Mouse (Mus musculus) adrenal gland, adult 18-20 months (tissue): Measurements from ENCODE around the gene Dalrd3. TPM values are rescaled to one million over a fixed set of nuclear protein-coding genes. Genes with fewer than 3 reads are reported as not detected.

ENCODE experiments used
- DNase-seq, 2 experiments: peaks; one replicate each; pipeline ENCODE4 v3.0.0; 2021 to 2022; ENCODE audit warnings: low spot score in 2 of 2
- long read RNA-seq, 2 experiments: library from polyadenylated mRNA; stranded (forward); transcript quantifications; one replicate each; pipeline ENCODE4 v2.0.0; 2021
- total RNA-seq, 2 experiments: library from RNA; stranded (reverse); gene quantifications; 1 replicate in 1 of 2; 2 replicates in 1 of 2; pipeline ENCODE4 v1.2.3; 2021

Gene Dalrd3
- 10 to 100 TPM; 64.6 to 81.8 TPM for total RNA-seq
- long read RNA-seq, experiment 1, transcript Dalrd3-201 (12 exons, 1,746 nt) = major isoform, 16 of 30 reads
- long read RNA-seq, experiment 1, partial matches to known transcripts = 1 of 30 reads
- long read RNA-seq, experiment 1, other reads (novel, unspliced or antisense) = 13 of 30 reads
- long read RNA-seq, experiment 2, transcript Dalrd3-201 (12 exons, 1,746 nt) = major isoform, 47 of 100 reads
- long read RNA-seq, experiment 2, partial matches to known transcripts = 17 of 100 reads
- long read RNA-seq, experiment 2, other reads (novel, unspliced or antisense) = 36 of 100 reads

GRCm38 (mm10) chr9:108569381-108570206, at the start of gene Dalrd3:
Gene Dalrd3, plus strand, starts transcription at chr9:108569886.
- peak; percentile 75 to 77 for DNase-seq

DNA sequence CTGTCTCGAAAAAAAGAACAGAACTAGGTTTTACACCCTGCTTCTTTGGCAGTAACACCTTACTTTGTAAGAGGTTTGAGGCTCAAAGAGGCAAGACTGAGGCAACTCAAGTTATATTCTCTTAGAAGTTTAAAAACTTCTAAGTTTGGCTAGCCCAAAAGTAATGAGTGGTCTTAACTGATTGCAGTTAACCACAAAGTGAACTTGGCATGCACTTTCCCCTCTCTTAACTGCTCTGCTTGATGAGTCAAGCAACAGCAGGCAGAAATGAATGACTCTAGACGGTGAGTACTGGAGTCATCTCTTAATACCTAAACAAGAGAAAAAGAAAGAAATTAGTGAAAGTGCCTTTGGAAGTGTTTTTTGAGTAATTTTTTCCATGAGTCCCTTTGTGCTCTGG, 48.1 kb upstream of the Dalrd3 start:
- DNase-seq = no peak

DNA sequence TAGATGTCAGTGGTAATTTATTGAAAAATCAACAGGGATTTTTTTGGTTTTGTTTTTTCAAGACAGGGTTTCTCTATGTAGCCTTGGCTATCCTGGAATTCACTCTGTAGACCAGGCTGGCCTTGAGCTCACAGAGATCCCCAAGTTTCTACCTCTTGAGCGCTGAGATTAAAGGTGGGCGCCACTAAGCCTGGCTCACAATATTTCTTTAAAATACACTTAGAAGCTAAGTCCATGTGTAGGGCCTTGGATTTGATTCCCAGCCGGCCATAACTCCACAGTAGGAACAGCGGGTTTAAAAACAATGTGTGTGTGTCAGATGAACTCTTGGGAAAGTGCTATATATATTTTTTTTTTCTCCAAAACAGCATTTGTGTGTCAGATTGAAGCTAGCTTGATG, 46.3 kb upstream of the Dalrd3 start:
- no peak for DNase-seq

DNA sequence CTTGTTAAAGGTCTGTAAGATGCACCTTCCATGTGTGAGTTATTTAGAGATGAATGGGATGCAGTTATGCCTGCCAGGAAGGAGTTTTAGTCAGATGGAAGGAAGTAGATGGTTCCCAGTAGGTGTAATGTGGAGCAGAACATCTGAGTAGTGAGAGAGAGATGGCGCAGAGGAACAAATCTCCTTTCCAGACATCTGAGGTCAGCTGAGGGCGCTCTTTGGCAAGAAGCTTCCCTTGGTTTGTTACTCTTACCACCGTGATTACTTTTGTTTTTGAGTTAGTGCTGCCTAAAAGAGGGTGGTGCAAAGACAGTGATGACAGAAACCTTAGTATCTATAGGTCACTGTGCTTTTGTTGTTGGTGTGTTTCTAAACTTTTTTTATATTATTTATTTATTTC, 44.3 kb upstream of the Dalrd3 start:
- DNase-seq = no peak

DNA sequence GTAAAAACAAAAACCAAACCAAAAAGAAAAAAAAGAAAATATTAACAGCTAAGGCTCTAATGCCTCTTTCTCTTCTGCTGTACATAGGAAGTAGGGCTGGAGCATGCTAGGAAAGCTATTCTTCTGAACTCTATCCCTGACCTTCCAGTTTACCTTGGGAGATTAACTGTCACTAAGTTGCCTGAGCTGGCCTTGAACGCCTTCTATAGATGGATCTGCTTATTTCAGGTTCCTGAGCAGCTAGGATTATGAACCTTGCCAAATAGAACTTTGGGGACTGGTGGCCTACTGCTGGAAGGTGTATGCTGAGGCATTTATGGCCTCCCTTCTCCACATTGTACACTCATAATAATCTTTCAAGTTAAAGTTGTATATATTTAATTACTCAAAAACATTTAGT, 38.7 kb upstream of the Dalrd3 start:
- no peak for DNase-seq

DNA sequence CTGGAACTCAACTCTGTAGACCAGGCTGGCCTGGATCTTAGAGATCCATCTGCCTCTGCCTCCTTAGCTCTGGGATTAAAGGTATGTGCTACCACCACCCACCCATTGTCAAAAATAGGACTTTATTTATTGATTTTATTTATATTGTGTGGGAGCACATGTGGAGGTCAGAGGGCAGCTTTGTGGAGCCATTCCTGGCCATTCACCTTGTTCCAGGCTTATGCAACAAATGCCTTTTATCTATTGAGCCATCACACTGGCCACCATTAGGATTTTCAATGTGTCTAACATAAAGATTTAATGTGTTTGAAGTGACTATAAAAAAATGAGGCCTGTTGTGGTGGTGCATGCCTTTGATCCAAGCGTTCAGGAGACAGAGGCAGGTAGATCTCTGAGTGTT, 38.2 kb upstream of the Dalrd3 start:
- DNase-seq = no peak

- no peak for DNase-seq
Observed at GRCm38 (mm10) chr9:108540846-108541245, 28.8 kb upstream of the Dalrd3 start.

GRCm38 (mm10) chr9:108545986-108546385, 23.7 kb upstream of the Dalrd3 start:
- DNase-seq = no peak

DNA sequence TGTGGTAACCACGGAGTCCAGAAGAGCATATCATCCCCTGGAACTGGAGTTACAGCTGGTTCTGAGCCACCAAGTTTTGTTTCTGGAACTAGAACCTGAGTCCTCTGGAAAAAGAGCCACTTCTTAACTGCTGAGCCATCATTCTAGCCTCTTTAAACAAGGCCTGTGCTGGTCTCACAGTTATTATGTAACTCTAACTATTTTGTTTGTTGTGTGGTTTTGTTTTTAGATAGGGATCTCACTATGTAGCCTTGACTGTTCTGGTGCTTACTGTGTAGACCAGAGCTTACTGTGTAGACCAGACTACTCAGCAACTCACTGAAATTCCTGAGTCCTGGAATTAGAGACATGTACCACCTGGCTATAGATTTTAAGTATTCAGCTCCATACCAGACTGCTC, 22.8 kb upstream of the Dalrd3 start:
- DNase-seq = no peak

DNA sequence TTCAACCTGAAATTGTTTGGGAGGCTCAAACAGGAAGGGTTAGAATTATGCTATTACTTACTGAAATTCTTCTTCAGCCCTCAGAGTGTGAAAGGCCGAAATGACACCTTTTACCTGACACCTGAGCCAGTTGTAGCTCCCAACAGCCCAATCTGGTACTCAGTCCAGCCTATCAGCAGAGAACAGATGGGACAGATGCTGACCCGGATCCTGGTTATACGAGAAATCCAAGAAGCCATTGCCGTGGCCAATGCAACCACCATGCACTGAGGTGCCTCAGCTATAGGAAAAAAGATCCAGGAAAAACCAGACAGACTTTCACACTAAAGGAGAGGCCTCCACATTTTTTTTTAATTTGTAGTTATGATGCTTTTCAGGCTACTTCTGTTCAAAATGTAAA, 10.5 kb upstream of the Dalrd3 start:
- no peak for DNase-seq

DNA sequence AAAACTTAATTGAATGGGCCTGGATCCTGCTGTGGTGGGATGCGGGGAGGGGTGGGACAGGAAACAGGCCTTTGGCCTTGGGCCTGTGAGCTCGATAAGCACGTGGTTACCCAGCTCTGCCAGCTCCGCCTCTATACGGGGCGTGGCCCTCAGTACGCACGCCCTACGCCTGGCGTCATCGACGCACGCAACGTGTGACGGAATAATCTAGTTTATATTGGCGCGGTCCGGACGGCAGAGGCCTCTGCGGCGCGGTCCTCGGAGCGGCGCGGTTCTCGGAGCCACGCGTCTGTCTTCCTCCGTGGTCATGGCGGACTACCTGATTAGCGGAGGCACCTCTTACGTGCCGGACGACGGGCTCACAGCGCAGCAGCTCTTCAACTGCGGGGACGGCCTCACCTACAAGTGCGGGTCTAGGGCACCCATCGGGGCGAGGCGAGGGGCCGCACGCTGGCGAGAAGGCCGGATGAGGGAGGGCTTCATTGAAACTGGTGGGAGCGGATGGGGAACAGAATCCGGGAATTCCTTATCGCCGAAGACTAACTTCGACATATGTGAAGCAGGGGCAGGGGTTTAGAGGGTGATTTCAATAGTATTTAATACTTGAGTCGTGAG, 9.4 kb upstream of the Dalrd3 start, which contains the start of gene Impdh2:
Impdh2 (plus strand) TSS at position 60 of the 615 bp plus-strand sequence.
- DNase-seq = peak; percentile 93

- no peak for DNase-seq
Observed at GRCm38 (mm10) chr9:108563671-108564070, 6.0 kb upstream of the Dalrd3 start.

DNA sequence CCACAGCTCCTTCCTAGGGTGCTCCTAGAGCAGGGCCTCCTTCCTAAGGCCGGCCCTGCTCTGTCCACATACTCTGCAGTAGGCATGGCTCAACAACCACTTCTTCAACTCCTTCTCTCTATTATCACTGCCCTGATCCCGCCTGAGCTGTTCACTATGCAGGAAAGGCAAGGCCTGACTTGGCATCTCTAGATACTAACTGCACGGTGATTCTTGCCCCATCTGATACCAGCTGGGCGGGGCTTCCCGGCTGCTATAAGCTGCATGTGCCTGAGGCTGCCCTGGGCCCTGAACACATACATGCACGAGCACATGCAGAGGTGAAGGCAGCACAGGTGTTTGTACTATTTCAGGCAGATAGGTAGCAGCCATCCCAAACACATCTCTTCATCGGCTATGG, 5.6 kb upstream of the Dalrd3 start:
- DNase-seq = no peak

DNA sequence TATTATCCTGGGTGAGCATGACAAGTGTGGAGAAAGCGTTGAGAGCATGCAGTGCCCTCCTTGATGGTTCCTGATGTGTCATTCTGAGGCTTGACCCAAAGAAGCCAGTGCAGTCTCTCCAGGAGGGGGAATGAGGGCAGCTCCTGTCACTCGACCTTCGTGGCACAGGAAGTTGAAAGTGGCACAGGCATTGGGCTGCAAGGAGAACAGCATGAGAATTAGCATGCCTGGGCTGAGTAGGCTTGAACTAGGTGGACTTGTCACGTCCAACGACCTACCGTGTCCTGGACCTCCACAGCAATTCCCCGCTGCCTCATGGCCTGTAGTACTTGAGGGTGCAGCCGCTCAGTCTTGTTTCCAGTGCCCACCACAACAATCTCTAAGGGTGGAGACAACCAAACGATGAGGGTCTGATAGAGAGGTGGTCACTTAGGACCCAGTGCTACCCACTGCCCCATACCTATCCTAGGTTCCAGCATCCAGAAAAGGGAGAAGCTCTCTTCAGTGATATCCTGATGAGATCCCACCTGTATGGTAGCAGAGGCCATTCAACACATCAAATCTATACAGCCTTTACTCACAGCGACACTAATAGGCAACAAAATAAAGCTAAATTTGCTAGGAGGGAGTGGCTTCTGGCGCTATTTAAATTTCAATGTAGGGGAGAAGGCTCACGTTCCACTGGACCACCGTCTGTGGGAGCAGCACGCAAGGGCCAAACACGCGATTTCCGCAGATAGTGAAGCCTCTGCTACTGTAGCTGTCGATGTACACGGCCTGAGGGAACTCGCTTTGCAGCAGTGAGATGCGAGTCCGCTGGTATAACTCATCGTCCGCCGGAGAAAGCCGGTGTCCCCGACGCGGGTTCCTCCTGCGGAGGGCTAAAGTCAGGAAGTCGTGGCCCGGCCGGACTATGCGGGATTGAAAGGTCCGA, 3.5 kb upstream of the Dalrd3 start:
- DNase-seq = no peak

- DNase-seq = peak; percentile 95 to 98
Observed at GRCm38 (mm10) chr9:108566815-108567776, 2.6 kb upstream of the Dalrd3 start, which contains the start of gene Ndufaf3. Gene Ndufaf3, minus strand, starts transcription at chr9:108567434.

DNA sequence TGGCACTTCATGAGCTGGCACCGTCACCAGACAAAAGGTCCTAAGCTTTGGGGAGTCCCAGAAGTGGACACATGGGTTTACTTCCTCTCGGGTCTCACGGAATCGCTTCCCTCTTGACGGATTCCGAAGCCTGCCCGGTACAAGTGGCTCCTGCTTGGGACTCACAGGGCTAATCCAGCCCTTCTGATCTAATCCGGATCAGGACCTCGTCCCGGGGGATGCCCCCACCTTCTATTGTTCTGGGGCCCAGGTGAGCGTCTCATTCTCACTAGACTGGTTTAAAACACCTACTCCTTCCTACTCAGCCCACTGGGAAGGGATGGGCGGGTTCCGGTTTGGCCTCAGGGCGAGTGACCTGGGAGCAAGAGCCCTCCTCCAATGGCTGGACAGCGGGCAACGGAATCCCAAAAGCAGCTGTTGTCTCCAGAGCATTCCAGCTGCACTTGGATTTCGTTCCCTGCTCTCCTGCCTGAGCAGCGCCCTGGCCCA, 1.7 kb upstream of the Dalrd3 start:
- DNase-seq = peak in 1 of 2 experiments; percentile 34

DNA sequence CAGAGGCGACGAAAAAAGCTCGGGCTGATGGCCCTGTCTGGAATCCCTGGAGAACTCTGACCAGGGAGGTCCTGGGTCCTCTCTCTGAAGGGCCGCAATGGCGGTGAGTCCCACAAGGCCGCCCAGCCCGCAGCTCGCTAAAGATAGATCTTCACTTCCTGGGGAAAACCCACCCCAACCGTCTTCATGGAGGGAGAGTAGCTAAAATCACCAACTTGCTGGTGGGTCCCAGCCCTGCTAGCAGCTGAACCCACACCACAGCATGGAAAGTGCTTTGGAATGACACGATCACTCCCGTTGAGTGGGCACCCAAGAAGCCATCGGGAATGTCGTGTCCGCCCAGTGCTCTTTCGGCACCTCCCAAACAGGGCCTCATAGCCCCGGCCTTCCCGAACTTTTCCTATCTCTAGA, 1.2 kb upstream of the Dalrd3 start:
- peak in 1 of 2 experiments; percentile 25 for DNase-seq

DNA sequence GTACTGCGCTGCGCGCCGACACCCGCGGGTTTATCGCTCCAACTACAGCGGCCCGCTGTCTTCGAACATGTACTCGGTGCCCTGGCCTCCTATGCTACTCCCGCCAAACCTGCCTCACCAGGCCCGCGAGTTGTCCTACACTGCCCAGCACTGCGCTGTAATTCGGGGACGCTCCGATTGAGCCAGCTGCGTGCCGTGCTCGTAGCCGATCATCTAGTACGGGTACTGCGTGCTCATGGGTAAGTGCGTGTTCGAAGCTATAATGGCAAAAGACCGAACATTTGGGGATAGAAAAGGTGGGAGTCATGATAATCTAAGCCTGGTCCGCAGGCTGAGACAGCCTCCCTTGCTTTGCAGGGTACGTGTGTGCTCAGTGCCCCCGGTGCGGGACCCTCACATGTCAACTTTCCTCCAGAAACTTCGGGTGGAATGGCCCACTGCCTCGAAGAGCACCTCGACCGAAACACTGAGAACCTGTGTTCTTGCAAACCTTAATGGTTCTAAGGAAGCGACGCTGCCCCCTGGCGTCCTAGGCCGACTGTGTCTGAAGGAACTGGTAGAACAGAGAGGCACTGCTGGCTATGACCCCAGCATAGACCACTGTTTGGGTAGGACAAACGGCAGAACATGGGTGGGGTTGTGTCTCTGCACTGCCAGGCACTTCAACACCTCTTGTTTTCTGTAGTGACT, 666 bp downstream of the Dalrd3 start:
- peak; percentile 75 to 78 for DNase-seq
